Mouse (Mus musculus) neutrophil, adult 5-6 weeks (primary cell): ENCODE measurements around the gene Elovl5. TPM values are rescaled to one million over a fixed set of nuclear protein-coding genes. Genes with fewer than 3 reads are reported as not detected.
A peak's percentile ranks its signal among the peaks of the same experiment; 100 is the strongest.

Experiments
- ATAC-seq: fragments of 151-379, 151-347 bp; 2 replicates; pipeline ENCODE4 v1.8.0; 2017; ENCODE audit warnings: mild to moderate bottlenecking, moderate TSS enrichment; ENCODE audit not compliant: insufficient number of reproducible peaks, poor library complexity, low FRiP score, severe bottlenecking; ENCODE audit errors: extremely low read depth
- total RNA-seq: library from RNA; stranded (forward); fragments of 200-1000 nt; gene quantifications from 2 replicates; pipeline ENCODE4 v1.2.3, GENCODE M21; 2017

Elovl5 gene
- total RNA-seq, 1 experiment from 2014 or later = 61.9 TPM

DNA sequence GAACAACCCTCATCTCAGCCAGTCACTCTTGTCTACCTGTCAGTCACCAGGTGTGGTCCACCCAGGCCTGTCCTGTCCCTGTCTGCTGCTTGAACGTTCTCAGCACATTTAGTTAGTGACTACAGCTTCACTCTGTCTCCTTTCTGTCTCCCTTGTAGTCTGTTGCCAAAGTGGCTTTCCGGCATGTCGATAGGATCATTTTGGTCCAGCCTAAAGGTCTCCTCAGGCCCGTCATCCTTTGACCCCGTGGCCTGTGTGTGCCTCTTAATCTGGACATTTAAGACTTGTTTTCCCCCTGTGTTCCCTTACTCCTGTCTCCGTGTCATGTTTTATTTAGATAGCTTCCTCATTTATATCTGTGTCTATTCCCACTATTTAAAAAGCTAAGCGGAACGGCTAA lies 9.0 kb downstream of the Elovl5 start:
- no peak for ATAC-seq

- no peak for ATAC-seq
Observed at GRCm38 (mm10) chr9:77926911-77927310, 9.7 kb downstream of the Elovl5 start.

DNA sequence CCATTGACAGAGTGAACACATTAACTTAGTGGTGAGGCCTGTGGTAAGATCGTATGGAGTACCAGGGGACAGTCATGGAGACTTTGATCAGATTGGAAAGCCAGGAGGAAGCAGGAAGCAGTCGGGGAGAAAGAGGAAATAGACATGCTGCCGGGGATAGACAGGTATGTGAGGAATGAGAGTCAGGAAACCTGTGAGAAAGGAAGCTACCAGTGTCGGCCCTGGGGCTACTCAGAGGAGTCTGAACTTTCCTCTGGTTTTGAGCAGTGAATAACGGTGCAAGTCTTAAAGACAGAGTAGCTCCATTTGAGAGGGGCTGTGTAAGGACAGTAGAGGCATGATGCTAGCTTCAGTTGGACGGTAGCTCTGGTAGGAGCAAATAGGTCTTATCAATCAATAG lies 10.3 kb downstream of the Elovl5 start:
- ATAC-seq = no peak

- ATAC-seq = no peak
Observed at GRCm38 (mm10) chr9:77928769-77929168, 11.6 kb downstream of the Elovl5 start.

- ATAC-seq = no peak
Observed at GRCm38 (mm10) chr9:77929296-77929695, 12.1 kb downstream of the Elovl5 start.

- peak; percentile 33; the same call in 1 of the 2 replicates for ATAC-seq
Observed at GRCm38 (mm10) chr9:77930036-77930859, 13.1 kb downstream of the Elovl5 start.

DNA sequence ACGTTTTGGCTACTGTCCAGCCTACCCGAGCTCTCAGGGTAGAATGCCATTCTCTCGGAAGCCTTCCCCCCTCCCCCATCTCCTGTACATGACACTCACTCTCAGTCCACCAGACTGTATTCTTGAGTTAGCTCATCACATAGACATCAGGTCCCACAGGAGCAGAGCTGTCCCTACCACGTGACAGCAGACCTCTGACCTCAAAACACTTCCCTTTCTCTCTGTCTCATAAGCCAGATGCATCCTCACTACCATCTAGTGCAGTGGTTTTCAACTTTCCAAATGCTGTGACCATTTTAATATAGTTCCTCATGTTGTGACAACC lies 13.7 kb downstream of the Elovl5 start:
- ATAC-seq = peak; percentile 49; the same call in 1 of the 2 replicates

- ATAC-seq = no peak
Observed at GRCm38 (mm10) chr9:77931740-77932139, 14.6 kb downstream of the Elovl5 start.

- peak; percentile 73 for ATAC-seq
Observed at GRCm38 (mm10) chr9:77935818-77936611, 18.9 kb downstream of the Elovl5 start.

- ATAC-seq = no peak
Observed at GRCm38 (mm10) chr9:77937875-77938274, 20.7 kb downstream of the Elovl5 start.

GRCm38 (mm10) chr9:77938761-77939553 lies 21.8 kb downstream of the Elovl5 start:
- no peak for ATAC-seq

GRCm38 (mm10) chr9:77939554-77939920 lies 22.4 kb downstream of the Elovl5 start:
- ATAC-seq = no peak

DNA sequence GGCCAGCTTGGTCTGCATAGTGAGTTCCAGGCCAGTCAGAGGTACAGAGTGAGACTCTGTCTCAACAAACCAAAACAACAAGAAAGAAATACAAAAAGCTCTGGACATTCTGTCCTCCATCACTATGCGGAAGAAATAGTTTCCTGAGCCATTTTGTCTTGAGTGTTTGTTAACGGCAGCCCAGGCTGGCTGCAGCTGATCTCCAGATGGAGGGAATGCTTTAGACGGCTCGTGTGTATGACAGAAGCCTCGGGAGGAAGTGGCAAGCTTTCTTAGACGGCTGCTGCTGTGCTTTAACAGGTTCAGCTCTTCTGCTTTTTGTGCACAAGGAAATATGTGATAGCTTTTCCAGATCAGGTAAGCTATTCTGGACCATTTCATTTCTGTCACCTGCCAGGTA lies 23.9 kb downstream of the Elovl5 start:
- 0 out of 2 replicates have a peak, but pooled peaks have one; percentile 31 for ATAC-seq

DNA sequence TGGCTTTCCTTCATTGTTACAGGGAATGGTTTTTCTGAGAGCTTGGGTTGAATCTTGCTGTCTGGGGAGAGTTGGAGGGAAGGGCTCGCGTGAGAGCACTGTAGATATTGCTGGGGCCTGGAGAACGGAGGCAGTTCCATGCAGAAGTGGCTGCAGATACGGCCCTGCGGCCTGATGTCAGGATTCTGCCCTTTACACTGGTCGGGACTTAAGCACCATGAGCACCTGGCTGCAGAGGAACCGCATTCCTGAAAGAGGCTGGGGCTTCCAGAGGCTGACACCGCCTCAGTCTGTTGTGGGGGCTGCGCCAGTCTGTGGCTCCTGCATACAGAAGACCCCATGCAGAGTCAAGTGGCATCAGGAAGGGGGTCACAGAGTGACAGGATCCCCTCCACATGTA lies 24.7 kb downstream of the Elovl5 start:
- ATAC-seq = no peak

- no peak for ATAC-seq
Observed at GRCm38 (mm10) chr9:77942411-77942810, 25.2 kb downstream of the Elovl5 start.

DNA sequence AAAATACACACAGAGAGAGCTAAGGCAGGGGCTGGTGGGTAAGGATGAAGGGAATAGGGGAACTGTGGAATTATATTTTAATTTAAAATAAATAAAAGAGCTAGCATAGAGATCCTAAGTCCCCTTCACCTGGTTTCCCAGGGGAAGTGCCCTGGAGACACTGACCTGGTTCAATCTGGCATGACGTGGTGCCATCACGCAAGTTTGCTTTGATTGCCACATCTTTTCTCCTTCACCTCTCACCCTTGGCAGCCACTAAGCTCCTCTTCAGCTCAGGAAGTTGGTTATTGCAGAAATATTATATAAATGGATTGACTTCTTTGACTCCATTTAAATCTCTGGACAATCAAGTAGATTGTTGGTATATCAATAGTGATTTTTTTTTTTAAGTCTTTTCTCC lies 26.2 kb downstream of the Elovl5 start:
- ATAC-seq = no peak

- ATAC-seq = no peak
Observed at GRCm38 (mm10) chr9:77944195-77944594, 27.0 kb downstream of the Elovl5 start.

DNA sequence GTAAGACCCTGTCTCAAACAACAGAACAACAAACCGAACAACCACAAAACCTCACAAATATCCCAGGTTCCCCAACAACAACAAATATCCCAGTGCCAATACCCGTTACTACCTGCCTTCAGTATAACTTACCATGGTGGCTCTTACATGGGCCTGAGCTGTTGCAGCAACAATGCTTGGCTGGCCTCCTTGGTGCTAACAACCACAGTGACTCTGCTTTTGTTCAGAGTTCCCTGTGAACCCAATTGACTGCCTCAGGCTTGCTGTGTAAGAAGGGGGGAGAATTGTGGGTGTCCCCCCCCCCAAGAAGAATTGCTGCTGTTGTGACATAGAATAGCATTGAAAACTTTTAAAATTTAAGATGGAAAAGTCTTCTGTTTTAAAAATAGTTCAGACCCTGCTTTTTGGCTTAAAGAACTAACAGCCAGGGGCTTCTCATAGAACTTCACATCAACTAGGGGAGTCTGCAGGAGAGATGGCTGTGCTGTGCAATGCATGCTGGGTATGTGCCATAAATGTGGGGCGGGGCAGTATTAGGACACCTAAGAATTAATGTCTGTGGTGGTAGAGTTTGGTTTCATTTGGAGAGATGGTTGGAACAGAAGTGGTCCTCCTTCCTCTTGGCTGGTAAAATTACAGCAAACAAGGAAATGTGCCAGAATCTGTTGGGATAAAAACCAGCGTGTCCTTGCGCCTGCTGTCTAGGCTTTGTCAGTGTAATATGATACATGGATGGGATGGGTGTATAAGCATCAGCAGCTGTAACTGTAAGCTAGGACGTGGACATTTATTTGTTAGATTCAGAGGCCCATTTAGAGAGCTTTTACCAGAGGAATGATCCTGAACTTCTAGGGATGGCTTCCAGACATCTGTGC lies 28.9 kb downstream of the Elovl5 start:
- no peak for ATAC-seq

DNA sequence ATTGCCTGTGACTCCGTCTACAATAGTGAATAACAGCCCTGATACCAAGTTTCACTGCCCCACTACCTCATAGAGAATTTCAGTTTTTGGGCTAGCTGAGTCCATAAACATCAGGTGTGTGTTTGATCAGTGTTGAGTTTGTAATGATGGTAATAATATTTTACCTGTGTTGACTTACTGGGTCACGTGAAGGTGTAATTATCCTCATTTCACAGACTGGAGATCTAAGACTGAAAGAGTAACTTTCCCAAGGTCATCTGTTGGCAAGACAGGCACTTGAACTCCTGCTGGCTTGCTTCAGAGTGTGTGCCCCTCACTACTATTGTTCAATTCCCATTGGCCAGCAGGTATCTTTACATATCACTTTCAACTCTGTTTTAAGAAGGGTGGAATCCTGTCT lies 31.1 kb downstream of the Elovl5 start:
- no peak for ATAC-seq
